Mouse (Mus musculus): ENCODE results near the gene Olfr535. TPM values are rescaled to one million over a fixed set of nuclear protein-coding genes. Genes with fewer than 3 reads are reported as not detected.
"Not testable (repeated sequence)": the region's sequence is repeated elsewhere in the genome, so short reads cannot be mapped to it uniquely, and the experiment has no call there.

The Olfr535 gene
- polyA plus RNA-seq (2012; rRNA removed), result not detected in 2 replicates

DNA sequence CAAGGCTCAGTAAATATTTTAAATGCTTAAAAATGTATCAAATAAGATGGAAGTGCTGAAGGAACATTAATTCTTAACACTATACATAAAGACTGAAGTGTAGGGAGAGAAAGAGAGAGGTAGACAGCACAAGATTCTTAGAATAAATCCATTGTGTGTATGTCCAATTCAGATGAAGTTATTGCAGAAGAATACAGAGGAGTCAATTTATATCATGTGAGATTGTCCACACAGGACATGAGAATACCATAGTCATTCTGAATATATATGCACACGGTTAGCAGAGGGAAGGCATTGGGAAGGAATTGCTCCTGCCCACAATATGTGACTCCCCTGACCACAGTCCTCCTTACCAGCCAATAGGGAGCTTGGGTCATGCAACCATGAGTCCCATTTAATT lies at the start of gene Olfr535:
TSS of gene Olfr535 (plus strand) at position 301 of the 400 bp plus-strand sequence.
- Histone ChIP-seq H3K4me3 (ENCODE audit: insufficient read depth, low read length) (no peak within 1 kb of the TSS), H3K4me1 (ENCODE audit: control insufficient read depth, insufficient read depth, low read length) (no peaks in the 10 kb centered on the region; the same call in 1 of the 2 replicates), H3K27ac (ENCODE audit: insufficient read depth, low read length) (no peak within 1 kb of the TSS)
- TF ChIP-seq CTCF (IDR thresholded peaks at IDR 0.05; ENCODE audit: extremely low read depth, insufficient read depth, low read length) (no peak), POLR2A (IDR thresholded peaks at IDR 0.05; ENCODE audit: extremely low read depth, insufficient read depth, low read length) (no peak)

DNA sequence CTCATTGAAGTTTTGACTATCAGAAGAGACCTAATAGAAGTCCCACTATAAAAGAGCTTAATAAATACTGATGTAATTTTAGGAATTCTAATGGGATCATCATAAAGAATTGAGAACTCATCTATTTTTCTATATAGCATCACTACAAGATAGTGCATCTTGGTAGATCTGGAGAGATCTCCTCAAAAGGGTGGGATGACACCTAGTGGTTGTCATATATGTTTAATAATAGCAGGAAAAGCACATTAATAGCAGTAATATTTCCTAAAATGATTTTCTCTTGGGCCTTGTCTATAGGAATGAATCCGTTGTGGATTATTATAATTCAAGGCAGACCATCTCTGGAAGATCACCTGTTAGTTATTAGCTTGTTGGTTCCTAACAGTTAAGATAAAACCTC lies 40.9 kb upstream of the Olfr535 start:
- no peak overlapping the region for H3K27ac ChIP-seq (ENCODE audit: insufficient read depth, low read length)
- no peaks in the 10 kb centered on the region for H3K4me1 ChIP-seq (ENCODE audit: control insufficient read depth, insufficient read depth, low read length)
- no peak overlapping the region for H3K4me3 ChIP-seq (ENCODE audit: insufficient read depth, low read length)
- TF ChIP-seq POLR2A (IDR thresholded peaks at IDR 0.05; ENCODE audit: extremely low read depth, insufficient read depth, low read length) (no peak), CTCF (IDR thresholded peaks at IDR 0.05; ENCODE audit: extremely low read depth, insufficient read depth, low read length) (no peak)

DNA sequence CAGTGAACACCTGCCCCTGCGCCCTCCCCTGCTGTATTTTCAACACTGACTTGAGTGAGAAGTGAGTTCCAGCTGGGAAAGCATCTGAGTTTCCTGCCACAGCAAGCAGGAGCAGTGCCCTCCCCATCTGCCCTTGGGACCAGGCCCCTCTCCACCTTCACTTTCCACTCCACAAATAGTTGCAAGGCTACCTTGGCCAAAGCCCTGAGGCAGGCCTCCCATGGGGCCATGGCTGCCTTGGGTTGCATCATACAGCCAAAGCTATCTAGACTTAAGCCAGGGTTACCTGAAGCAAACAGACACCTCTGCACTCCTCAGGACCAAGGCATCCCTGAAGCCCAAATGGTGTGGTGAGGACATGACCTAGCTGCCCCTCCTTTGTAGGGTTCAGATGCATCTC lies 20.9 kb upstream of the Olfr535 start, which contains the start of gene Olfr533:
TSS of gene Olfr533 (plus strand) at position 301 of the 400 bp plus-strand sequence.
- H3K27ac ChIP-seq (ENCODE audit: insufficient read depth, low read length); H3K4me3 ChIP-seq (ENCODE audit: insufficient read depth, low read length); H3K4me1 ChIP-seq (ENCODE audit: control insufficient read depth, insufficient read depth, low read length): not testable (repeated sequence)

DNA sequence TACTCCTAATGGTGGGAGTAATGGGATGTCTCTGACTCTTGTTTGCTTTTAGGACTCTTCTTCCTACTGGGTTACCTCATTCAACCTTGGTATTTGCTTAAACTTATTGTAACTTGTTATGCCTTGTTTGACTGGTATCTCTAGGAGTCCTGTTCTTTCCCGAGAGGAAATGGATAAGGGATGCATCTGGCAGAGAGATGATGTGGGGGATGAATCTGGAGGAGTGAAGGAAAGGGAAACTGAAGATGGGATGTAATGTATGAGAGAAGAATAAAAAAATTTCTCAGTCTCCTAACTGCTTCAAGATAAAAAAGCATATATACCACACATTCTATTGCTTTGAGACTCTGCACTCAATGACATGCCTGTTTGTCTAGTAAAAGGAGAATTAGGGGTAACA lies 6.1 kb upstream of the Olfr535 start:
- TF ChIP-seq POLR2A (IDR thresholded peaks at IDR 0.05; ENCODE audit: extremely low read depth, insufficient read depth, low read length) (no peak), CTCF (IDR thresholded peaks at IDR 0.05; ENCODE audit: extremely low read depth, insufficient read depth, low read length) (no peak)
- Histone ChIP-seq H3K27ac (ENCODE audit: insufficient read depth, low read length) (no peak overlapping the region), H3K4me1 (ENCODE audit: control insufficient read depth, insufficient read depth, low read length) (peaks cover 2% of the 10 kb centered on the region; the same call in 1 of the 2 replicates), H3K4me3 (ENCODE audit: insufficient read depth, low read length) (no peak overlapping the region)

DNA sequence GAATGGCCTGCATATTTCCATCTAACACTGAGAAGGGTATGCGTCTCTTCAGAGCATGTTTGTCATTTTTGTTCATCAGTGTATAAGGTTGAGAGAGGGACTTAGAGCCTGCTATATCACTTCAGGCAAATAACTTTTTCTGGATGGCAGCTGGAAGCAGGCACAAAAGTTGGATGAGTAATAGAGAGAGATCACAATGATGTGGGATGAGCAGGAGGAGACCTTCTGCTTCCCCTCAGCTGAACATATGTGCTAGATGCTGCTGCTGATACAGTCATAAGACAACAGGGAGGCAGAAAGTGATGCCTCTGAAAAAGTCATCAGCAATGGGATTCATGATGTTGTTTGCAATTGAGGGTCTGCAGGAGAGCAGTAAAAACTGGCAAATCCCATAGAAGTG lies 5.3 kb upstream of the Olfr535 start:
- H3K27ac ChIP-seq (ENCODE audit: insufficient read depth, low read length), result peak overlapping the region; percentile 65
- peaks cover 2% of the 10 kb centered on the region; the same call in 1 of the 2 replicates for H3K4me1 ChIP-seq (ENCODE audit: control insufficient read depth, insufficient read depth, low read length)
- TF ChIP-seq POLR2A (IDR thresholded peaks at IDR 0.05; ENCODE audit: extremely low read depth, insufficient read depth, low read length) (no peak), CTCF (IDR thresholded peaks at IDR 0.05; ENCODE audit: extremely low read depth, insufficient read depth, low read length) (no peak)
- H3K4me3 ChIP-seq (ENCODE audit: insufficient read depth, low read length), result no peak overlapping the region

DNA sequence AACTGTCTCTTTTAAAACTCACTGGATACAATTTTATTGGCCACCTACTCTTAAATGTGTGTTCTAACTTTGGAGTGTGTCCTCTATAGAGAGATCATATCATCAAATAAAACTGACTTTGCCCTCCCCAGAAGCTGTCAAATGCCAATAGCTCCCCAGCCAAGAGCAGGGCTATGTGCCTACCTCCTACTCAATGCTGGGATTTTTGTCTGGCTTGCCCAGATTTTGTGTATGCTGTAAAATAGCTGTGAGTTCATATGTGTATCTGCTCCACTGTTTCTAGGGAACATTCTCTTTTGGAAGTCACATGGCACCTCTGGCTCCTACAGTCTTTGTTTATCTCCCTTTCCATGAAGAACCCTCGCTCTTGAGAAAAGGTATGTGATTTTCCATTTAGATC lies 5.0 kb downstream of the Olfr535 start:
- no peaks in the 10 kb centered on the region for H3K4me1 ChIP-seq (ENCODE audit: control insufficient read depth, insufficient read depth, low read length)
- H3K4me3 ChIP-seq (ENCODE audit: insufficient read depth, low read length), result no peak overlapping the region
- no peak overlapping the region for H3K27ac ChIP-seq (ENCODE audit: insufficient read depth, low read length)
- TF ChIP-seq CTCF (IDR thresholded peaks at IDR 0.05; ENCODE audit: extremely low read depth, insufficient read depth, low read length) (no peak), POLR2A (IDR thresholded peaks at IDR 0.05; ENCODE audit: extremely low read depth, insufficient read depth, low read length) (no peak)

DNA sequence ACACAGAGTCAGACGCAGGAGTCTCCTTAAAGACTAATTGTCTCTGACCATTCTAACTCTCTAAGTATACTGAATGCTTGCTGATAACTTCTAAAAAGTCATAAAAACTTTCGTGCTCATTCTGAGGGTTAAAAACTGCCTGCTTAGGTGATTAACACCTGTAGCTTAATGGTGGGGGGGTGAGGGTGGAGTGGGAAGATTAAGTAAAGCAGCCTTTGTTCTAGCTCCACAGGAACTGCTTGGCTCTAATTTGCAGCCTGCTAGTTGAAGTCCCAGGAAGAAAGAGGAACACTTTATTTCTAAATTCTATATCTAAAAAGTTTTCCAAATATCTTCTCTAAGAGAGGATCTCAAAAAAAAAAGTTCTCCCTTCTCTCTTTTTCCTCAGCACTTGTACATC lies 10.2 kb downstream of the Olfr535 start:
- H3K4me3 ChIP-seq (ENCODE audit: insufficient read depth, low read length), result no peak overlapping the region
- TF ChIP-seq POLR2A (IDR thresholded peaks at IDR 0.05; ENCODE audit: extremely low read depth, insufficient read depth, low read length) (no peak), CTCF (IDR thresholded peaks at IDR 0.05; ENCODE audit: extremely low read depth, insufficient read depth, low read length) (no peak)
- no peaks in the 10 kb centered on the region for H3K4me1 ChIP-seq (ENCODE audit: control insufficient read depth, insufficient read depth, low read length)
- no peak overlapping the region for H3K27ac ChIP-seq (ENCODE audit: insufficient read depth, low read length)

DNA sequence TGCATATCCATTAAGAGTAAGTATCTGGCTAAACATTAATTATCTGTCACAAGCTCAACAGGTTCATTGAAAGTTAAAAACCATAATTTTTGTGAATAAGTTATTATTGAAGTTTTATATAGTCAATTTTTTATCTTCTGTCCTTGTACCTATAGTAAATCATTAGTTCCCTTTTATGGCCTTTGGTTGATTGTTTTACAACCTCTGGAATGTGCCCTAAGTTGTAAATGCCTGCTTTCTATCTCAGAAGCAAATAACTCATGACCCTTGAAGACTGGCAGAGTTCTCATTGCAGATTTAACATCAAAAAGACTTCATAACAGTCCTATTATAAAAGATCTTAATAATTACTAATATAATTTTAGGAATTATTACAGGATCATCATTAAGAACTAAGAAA lies 10.7 kb downstream of the Olfr535 start:
- Histone ChIP-seq H3K27ac (ENCODE audit: insufficient read depth, low read length) (no peak overlapping the region), H3K4me1 (ENCODE audit: control insufficient read depth, insufficient read depth, low read length) (no peaks in the 10 kb centered on the region), H3K4me3 (ENCODE audit: insufficient read depth, low read length) (no peak overlapping the region)
- no peak for TF ChIP-seq POLR2A (IDR thresholded peaks at IDR 0.05; ENCODE audit: extremely low read depth, insufficient read depth, low read length)
- TF ChIP-seq CTCF (IDR thresholded peaks at IDR 0.05; ENCODE audit: extremely low read depth, insufficient read depth, low read length), result no peak

DNA sequence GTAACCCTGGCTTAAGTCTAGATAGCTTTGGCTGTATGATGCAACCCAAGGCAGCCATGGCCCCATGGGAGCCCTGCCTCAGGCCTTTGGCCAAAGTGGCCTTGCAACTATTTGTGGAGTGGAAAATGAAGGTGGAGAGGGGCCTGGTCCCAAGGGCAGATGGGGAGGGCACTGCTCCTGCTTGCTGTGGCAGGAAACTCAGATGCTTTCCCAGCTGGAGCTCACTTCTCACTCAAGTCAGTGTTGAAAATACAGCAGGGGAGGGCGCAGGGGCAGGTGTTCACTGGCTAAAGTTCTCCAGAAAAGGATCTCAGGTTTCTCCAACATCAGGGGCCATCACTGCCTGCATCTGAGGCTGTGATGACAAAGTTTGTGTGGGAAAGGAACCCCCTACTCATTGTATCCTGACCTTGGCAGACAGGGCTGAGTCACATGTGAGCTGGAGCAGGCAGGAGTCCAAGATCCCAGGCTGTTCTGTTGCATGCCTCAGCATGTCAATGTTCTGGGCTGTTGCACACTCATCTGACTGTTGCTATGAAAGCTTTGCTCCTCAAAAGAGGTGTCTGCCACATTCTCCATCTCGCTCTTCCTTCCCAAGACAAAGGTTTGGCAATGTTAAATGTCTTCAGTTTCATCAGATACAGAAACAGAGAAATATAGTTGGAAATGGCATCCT lies 23.5 kb downstream of the Olfr535 start, which contains the start of gene Olfr536:
TSS of gene Olfr536 (minus strand) at position 51 of the 676 bp plus-strand sequence.
- not testable (repeated sequence) for H3K4me1 ChIP-seq (ENCODE audit: control insufficient read depth, insufficient read depth, low read length); H3K27ac ChIP-seq (ENCODE audit: insufficient read depth, low read length); H3K4me3 ChIP-seq (ENCODE audit: insufficient read depth, low read length)

DNA sequence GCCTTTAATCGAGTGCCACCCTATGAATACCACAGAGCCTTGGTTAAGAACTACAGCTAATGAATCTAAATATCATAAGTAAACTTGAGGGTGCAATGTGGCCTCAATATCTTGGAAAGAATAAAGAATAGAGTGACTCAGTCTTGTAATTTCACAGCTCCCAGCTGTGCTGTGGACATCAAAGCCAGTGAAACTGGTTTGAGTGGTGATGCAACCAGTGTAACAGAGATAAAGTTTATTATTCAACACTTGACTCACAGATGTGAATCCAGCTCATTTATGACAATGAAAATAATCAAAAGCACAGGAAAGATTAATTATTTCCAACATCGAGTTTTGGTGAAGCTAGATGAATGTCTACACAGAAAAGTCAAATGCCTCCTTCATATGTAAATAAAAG lies 55.7 kb downstream of the Olfr535 start:
- Histone ChIP-seq H3K27ac (ENCODE audit: insufficient read depth, low read length) (no peak overlapping the region), H3K4me3 (ENCODE audit: insufficient read depth, low read length) (no peak overlapping the region), H3K4me1 (ENCODE audit: control insufficient read depth, insufficient read depth, low read length) (no peaks in the 10 kb centered on the region)
- TF ChIP-seq CTCF (IDR thresholded peaks at IDR 0.05; ENCODE audit: extremely low read depth, insufficient read depth, low read length), result no peak
- TF ChIP-seq POLR2A (IDR thresholded peaks at IDR 0.05; ENCODE audit: extremely low read depth, insufficient read depth, low read length), result no peak

Other genes starting within 250 kb of the Olfr535 start
- not detected in 2 replicates for gene 5830411N06Rik, start 236.9 kb upstream of the Olfr535 start, polyA plus RNA-seq (2012; rRNA removed)
- not detected in 2 replicates for gene Olfr525, start 163.4 kb upstream of the Olfr535 start, polyA plus RNA-seq (2012; rRNA removed)
- gene Olfr527, start 150.2 kb upstream of the Olfr535 start, polyA plus RNA-seq (2012; rRNA removed), result not detected in 2 replicates
- not detected in 2 replicates for gene Olfr60, start 122.5 kb upstream of the Olfr535 start, polyA plus RNA-seq (2012; rRNA removed)
- not detected in 2 replicates for gene Olfr530, start 107.9 kb upstream of the Olfr535 start, polyA plus RNA-seq (2012; rRNA removed)
- gene Olfr531, start 81.3 kb upstream of the Olfr535 start, polyA plus RNA-seq (2012; rRNA removed), result not detected in 2 replicates
- gene Olfr532, start 62.6 kb upstream of the Olfr535 start, polyA plus RNA-seq (2012; rRNA removed), result not detected in 2 replicates
- not detected in 2 replicates for gene Olfr533, start 20.8 kb upstream of the Olfr535 start, polyA plus RNA-seq (2012; rRNA removed)
- gene Olfr536, start 23.2 kb downstream of the Olfr535 start, polyA plus RNA-seq (2012; rRNA removed), result not detected in 2 replicates
- not detected in 2 replicates for gene Olfr538, start 83.7 kb downstream of the Olfr535 start, polyA plus RNA-seq (2012; rRNA removed)
- gene Olfr46, start 117.1 kb downstream of the Olfr535 start, polyA plus RNA-seq (2012; rRNA removed), result 0.02 and 0.08 TPM in 2 replicates
- not detected in 2 replicates for gene Olfr61, start 144.8 kb downstream of the Olfr535 start, polyA plus RNA-seq (2012; rRNA removed)
- not detected in 2 replicates for gene Olfr53, start 162.2 kb downstream of the Olfr535 start, polyA plus RNA-seq (2012; rRNA removed)
- gene Olfr539, start 175.7 kb downstream of the Olfr535 start, polyA plus RNA-seq (2012; rRNA removed), result 0.04 and 0.11 TPM in 2 replicates
- not detected in 2 replicates for gene Olfr45, start 197.7 kb downstream of the Olfr535 start, polyA plus RNA-seq (2012; rRNA removed)
- gene Olfr541, start 213.1 kb downstream of the Olfr535 start, polyA plus RNA-seq (2012; rRNA removed), result not detected in 2 replicates

Measured in cortical plate, adult 2 months (tissue).